Mouse (Mus musculus) heart, embryonic 13.5 days (tissue): ENCODE results near the gene Olfr686. TPM values are rescaled to one million over a fixed set of nuclear protein-coding genes. Genes with fewer than 3 reads are reported as not detected.

ENCODE experiments used
- ATAC-seq: fragments of 200-750 bp; cut with Nextera tagmentation; 2 replicates; pipeline ENCODE4 v1.8.0; 2017; ENCODE audit warnings: moderate TSS enrichment; ENCODE audit not compliant: insufficient number of reproducible peaks, low FRiP score, low TSS enrichment; ENCODE audit errors: extremely low read depth
- H3K27ac ChIP-seq: fragments of 300-500 bp; sonication (generic); replicated peaks from 2 replicates; pipeline ENCODE4 v1.5.1; 2015; ENCODE audit warnings: moderate library complexity, mild to moderate bottlenecking, inconsistent platforms
- H3K27me3 ChIP-seq: fragments of 300-500 bp; sonication (generic); replicated peaks from 2 replicates; pipeline ENCODE4 v1.6.1; 2015; ENCODE audit warnings: mild to moderate bottlenecking, inconsistent platforms
- H3K36me3 ChIP-seq: fragments of 300-500 bp; sonication (generic); 2 replicates; pipeline ENCODE4 v1.6.1; 2015; ENCODE audit warnings: mild to moderate bottlenecking, inconsistent platforms
- H3K4me1 ChIP-seq: fragments of 300-500 bp; sonication (generic); 2 replicates; pipeline ENCODE4 v1.6.1; 2015; ENCODE audit warnings: inconsistent platforms
- H3K4me2 ChIP-seq: fragments of 300-500 bp; sonication (generic); 2 replicates; pipeline ENCODE4 v1.6.1; 2015; ENCODE audit warnings: inconsistent platforms, mild to moderate bottlenecking, moderate library complexity
- H3K4me3 ChIP-seq: fragments of 300-500 bp; sonication (generic); 2 replicates; pipeline ENCODE4 v1.5.1; 2015; ENCODE audit warnings: moderate library complexity, mild to moderate bottlenecking, inconsistent platforms
- H3K9ac ChIP-seq: fragments of 300-500 bp; sonication (generic); 2 replicates; pipeline ENCODE4 v1.6.1; 2015; ENCODE audit warnings: inconsistent platforms, mild to moderate bottlenecking, moderate library complexity
- H3K9me3 ChIP-seq: fragments of 300-500 bp; sonication (generic); 2 replicates; pipeline ENCODE4 v1.6.1; 2016; ENCODE audit warnings: inconsistent platforms
- WGBS: fragments of 180-500 bp; shearing (Covaris S2); methylation state at CpG from one replicate; pipeline ENCODE4 v1.1.7; 2015; ENCODE audit warnings: mixed read lengths; 5-methylcytosine and 5-hydroxymethylcytosine counted together
- polyA plus RNA-seq: library from polyadenylated mRNA; unstranded; fragments of >200 nt; fragmentation: Nextera tagmentation; extraction: Ambion mirVana; gene quantifications from 2 replicates; pipeline ENCODE4 v1.2.1, GENCODE M21; 2015

The Olfr686 gene
- polyA plus RNA-seq, 1 experiment from 2014 or later = not detected

DNA sequence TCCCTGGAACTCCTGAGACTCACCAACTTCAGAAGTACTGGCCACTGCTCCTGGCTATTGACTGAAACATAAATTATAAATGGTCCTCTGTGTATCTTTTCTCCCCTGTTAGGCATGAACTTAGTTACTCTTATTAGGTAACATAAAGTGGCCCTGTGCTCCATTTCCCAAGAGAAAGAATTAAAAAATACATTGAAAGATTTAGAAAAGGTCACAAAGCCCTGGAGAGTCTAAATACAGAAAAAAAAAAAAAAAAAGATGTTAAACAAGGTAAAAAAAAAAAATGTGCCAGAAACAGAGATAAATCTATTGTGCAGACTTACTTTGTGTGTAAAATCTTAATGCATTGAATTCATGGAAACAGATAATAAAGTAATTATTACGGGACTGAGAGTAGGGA lies 43.7 kb downstream of the Olfr686 start, which contains the start of gene Olfr684:
Gene Olfr684, minus strand, starts transcription at position 101 of the 400 bp plus-strand sequence.
- whole genome bisulfite sequencing = 49% methylated on average over 1 of the region's 1 CpGs
- no peak within 1 kb of the TSS for H3K9ac ChIP-seq
- H3K27me3 ChIP-seq = no peaks in the 10 kb centered on the region
- H3K9me3 ChIP-seq = no peaks in the 10 kb centered on the region
- H3K4me2 ChIP-seq = no peak within 1 kb of the TSS
- ATAC-seq = no peak
- no peaks in the 10 kb centered on the region for H3K36me3 ChIP-seq
- no peaks in the 10 kb centered on the region for H3K4me1 ChIP-seq
- H3K4me3 ChIP-seq = no peak within 1 kb of the TSS
- no peak within 1 kb of the TSS for H3K27ac ChIP-seq

Other genes starting within 250 kb of the Olfr686 start
- gene Olfr670, start 244.9 kb downstream of the Olfr686 start, polyA plus RNA-seq = not detected in 2 replicates
- not detected in 2 replicates for gene Olfr671, start 228.4 kb downstream of the Olfr686 start, polyA plus RNA-seq
- not detected in 2 replicates for gene Olfr672, start 205.5 kb downstream of the Olfr686 start, polyA plus RNA-seq
- not detected in 2 replicates for gene Olfr675, start 179.0 kb downstream of the Olfr686 start, polyA plus RNA-seq
- gene Olfr676, start 174.8 kb downstream of the Olfr686 start, polyA plus RNA-seq = not detected in 2 replicates
- gene Olfr677, start 156.1 kb downstream of the Olfr686 start, polyA plus RNA-seq = not detected in 2 replicates
- gene Olfr678, start 143.0 kb downstream of the Olfr686 start, polyA plus RNA-seq = not detected in 2 replicates
- gene Olfr679, start 126.3 kb downstream of the Olfr686 start, polyA plus RNA-seq = not detected in 2 replicates
- not detected in 2 replicates for gene Olfr680-ps1, start 114.7 kb downstream of the Olfr686 start, polyA plus RNA-seq
- gene Olfr681, start 90.6 kb downstream of the Olfr686 start, polyA plus RNA-seq = not detected in 2 replicates
- not detected in 2 replicates for gene Olfr683, start 60.5 kb downstream of the Olfr686 start, polyA plus RNA-seq
- gene Olfr684, start 43.8 kb downstream of the Olfr686 start, polyA plus RNA-seq = not detected in 2 replicates
- gene Olfr685, start 21.5 kb downstream of the Olfr686 start, polyA plus RNA-seq = not detected in 2 replicates
- not detected in 2 replicates for gene Olfr688, start 80.6 kb upstream of the Olfr686 start, polyA plus RNA-seq
- not detected in 2 replicates for gene Olfr689, start 103.7 kb upstream of the Olfr686 start, polyA plus RNA-seq
- gene Olfr690, start 126.6 kb upstream of the Olfr686 start, polyA plus RNA-seq = not detected in 2 replicates
- gene Olfr691, start 134.8 kb upstream of the Olfr686 start, polyA plus RNA-seq = not detected in 2 replicates
- not detected in 2 replicates for gene Olfr692, start 160.7 kb upstream of the Olfr686 start, polyA plus RNA-seq
- not detected in 2 replicates for gene Gm5901, start 167.6 kb upstream of the Olfr686 start, polyA plus RNA-seq
- gene Fam160a2, start 192.6 kb upstream of the Olfr686 start, polyA plus RNA-seq = 28.9 and 29.6 TPM in 2 replicates
- gene Cnga4, start 197.1 kb upstream of the Olfr686 start, polyA plus RNA-seq = not detected in 2 replicates
- 0.11 and 0.18 TPM in 2 replicates for gene Cckbr, start 218.2 kb upstream of the Olfr686 start, polyA plus RNA-seq